Mouse (Mus musculus): ENCODE measurements at regions not wholly inside any gene's neighbourhood (a gene's known extent, or its start where the extent isn't known, plus 50 kb on each side); places are given as distances from the start of the nearest gene placed in this dataset.

DNA sequence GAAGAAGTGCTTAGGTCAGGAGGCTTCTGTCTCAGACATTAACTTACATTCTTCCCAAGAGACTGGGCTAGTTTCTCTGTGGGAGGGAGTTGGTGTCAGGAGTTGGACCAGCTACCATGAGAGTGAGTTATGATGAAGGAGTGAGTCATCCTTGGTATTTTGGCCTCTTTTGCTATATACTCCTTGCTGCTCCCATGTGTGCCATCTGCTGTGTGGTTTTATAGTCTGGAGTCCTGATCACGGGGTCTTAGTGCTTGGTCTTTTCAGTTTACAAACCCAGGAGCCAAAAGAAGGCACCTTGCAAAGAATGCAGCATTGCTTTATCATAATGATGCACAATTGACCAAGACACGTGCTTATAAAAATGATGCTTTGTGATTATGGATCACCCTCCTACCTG is 56.6 kb downstream of the Zfp503 start:
- DNase-seq: no peak

GRCm38 (mm10) chr14:21931944-21932343 is 57.5 kb downstream of the Zfp503 start:
- DNase-seq: no peak

DNA sequence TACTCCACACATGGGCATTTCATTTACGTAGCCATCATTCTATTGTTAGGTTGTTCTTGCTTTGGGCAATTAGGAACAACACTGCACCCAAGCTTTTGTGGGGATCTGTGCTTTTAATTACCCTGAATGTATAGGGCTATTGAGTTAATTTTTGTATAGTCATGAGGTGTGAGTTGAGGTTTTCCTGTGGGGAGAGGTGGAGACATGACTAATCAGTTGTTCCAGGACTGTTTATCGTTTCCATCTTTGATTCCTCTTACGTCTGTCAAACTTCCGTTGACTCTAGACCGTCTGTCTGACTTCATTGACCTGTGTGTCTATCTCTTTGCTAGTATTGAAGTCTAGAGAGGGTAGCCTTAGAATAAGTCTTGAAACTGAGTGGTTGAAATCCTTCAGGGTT is 60.4 kb downstream of the Zfp503 start:
- no peak for DNase-seq

- no peak for DNase-seq
Measured at GRCm38 (mm10) chr14:21916671-21917070, 67.9 kb upstream of the Comtd1 start.

GRCm38 (mm10) chr14:21904498-21905395 is 56.0 kb upstream of the Comtd1 start:
- peak; percentile 38 for DNase-seq

DNA sequence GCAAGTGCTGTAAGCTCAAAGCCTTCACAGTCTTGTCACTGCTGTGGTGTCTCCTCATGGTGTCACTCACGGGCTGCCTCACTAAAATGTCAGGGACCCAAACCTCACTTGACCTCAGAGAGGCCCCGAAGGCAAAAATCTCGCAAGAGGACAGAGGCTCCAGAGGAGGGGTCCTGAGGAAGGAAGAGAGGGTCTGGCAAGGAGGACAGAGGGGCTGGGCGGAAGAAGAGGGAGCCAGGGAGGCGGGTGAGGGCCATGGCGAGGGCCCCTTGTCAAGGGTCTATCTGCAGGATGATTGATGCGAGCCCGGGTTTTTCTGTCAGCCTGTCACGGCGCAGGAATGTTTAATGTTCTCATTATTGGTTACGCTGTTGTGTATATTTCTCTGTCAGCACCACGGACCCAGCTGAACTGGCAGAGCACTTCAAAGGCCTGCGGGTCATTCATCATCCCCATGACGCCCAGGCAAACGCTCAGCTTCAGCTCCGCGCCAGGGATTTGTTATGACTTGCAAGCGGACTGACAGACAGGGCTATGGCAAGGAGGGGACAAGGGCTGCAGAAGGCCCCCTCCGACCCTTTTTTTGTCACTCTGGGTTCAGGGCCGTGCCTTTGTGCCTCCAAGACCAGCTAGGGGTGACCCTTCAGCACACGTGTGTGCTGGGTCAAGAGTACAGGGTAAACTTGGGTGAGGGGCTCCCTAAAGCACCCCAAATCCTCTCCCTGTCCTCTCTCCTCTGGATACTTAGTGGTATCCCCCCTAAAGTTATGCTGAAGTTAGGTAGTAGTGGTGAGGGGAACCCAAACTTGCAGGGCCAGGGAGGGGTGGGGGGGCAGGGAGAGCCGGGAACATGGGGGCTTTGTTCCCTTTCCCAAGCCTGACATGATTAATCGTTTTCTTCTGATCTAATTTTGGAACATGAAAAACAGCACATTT is 55.1 kb upstream of the Comtd1 start:
- peak; percentile 76 for DNase-seq

DNA sequence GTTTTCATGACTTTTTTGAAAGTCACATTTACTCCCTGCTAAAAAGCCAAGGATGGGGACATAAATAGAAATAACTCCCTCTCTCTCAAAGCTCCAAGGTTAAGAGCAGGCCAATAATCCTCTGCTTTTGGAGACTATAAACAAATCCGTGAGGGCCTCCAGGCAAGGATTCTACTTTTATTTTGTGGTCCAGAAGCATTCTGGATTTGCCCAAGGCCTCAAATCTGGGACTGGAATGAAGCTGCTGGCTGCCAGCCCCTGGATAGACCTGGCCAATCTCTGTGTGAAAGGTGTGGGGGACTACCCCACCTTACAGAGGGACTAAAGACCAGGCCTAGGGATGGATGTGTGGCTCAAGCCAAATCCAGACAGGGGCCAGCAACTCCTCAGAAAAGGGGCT is 54.1 kb upstream of the Comtd1 start:
- no peak for DNase-seq

GRCm38 (mm10) chr14:21902456-21902855 is 53.7 kb upstream of the Comtd1 start:
- no peak for DNase-seq

DNA sequence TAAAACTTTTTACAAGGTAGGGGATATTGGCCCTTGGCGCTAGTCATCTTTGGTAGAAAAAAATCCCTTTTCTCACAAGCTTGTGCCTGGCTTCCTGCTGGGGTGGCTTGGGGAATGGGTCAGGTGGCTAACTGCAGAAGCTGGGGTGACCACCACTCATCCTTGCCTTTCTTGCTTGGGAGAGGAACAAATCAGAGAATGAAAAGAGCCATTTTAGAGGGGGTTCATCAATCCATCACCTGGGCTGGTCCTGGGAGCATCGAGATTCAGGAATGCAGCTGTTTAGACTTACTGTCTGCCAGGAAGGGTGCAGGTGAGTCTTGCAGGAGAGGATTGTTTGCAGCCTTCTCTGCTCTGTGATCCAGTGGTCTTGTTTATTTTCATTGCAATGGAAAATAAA is 52.2 kb upstream of the Comtd1 start:
- DNase-seq: no peak

- DNase-seq: no peak
Measured at GRCm38 (mm10) chr14:21900516-21900915, 51.7 kb upstream of the Comtd1 start.

All from kidney, postnatal 10 days (tissue).